Mouse (Mus musculus): ENCODE measurements around the gene Mlec. TPM values are rescaled to one million over a fixed set of nuclear protein-coding genes. Genes with fewer than 3 reads are reported as not detected.
"Not testable (repeated sequence)": the region's sequence is repeated elsewhere in the genome, so short reads cannot be mapped to it uniquely, and the experiment has no call there.

Mlec gene
- polyA plus RNA-seq, 1 experiment: 78.6 TPM

- Histone ChIP-seq H3K27ac (ENCODE audit: insufficient read depth, low read length) (no peak overlapping the region), H3K4me3 (ENCODE audit: insufficient read depth, low read length) (no peak overlapping the region; the same call in 1 of the 2 replicates), H3K4me1 (ENCODE audit: control insufficient read depth, insufficient read depth, low read length) (peaks cover 5% of the 10 kb centered on the region; the same call in 1 of the 2 replicates)
- TF ChIP-seq CTCF (IDR thresholded peaks at IDR 0.05; ENCODE audit: extremely low read depth, insufficient read depth, low read length) (no peak), POLR2A (IDR thresholded peaks at IDR 0.05; ENCODE audit: extremely low read depth, insufficient read depth, low read length) (no peak)
Measured at GRCm38 (mm10) chr5:115156401-115156800, 1.6 kb downstream of the Mlec start.

GRCm38 (mm10) chr5:115155831-115156230, 2.1 kb downstream of the Mlec start:
- peak overlapping the region; percentile 1; the same call in 1 of the 2 replicates for H3K4me3 ChIP-seq (ENCODE audit: insufficient read depth, low read length)
- no peak overlapping the region for H3K27ac ChIP-seq (ENCODE audit: insufficient read depth, low read length)
- peaks cover 5% of the 10 kb centered on the region; the same call in 1 of the 2 replicates for H3K4me1 ChIP-seq (ENCODE audit: control insufficient read depth, insufficient read depth, low read length)
- TF ChIP-seq CTCF (IDR thresholded peaks at IDR 0.05; ENCODE audit: extremely low read depth, insufficient read depth, low read length) (no peak), POLR2A (IDR thresholded peaks at IDR 0.05; ENCODE audit: extremely low read depth, insufficient read depth, low read length) (no peak)

- no peak for TF ChIP-seq CTCF (IDR thresholded peaks at IDR 0.05; ENCODE audit: extremely low read depth, insufficient read depth, low read length)
- no peak for TF ChIP-seq POLR2A (IDR thresholded peaks at IDR 0.05; ENCODE audit: extremely low read depth, insufficient read depth, low read length)
- H3K27ac ChIP-seq (ENCODE audit: insufficient read depth, low read length): no peak overlapping the region
- peaks cover 5% of the 10 kb centered on the region; the same call in 1 of the 2 replicates for H3K4me1 ChIP-seq (ENCODE audit: control insufficient read depth, insufficient read depth, low read length)
- H3K4me3 ChIP-seq (ENCODE audit: insufficient read depth, low read length): no peak overlapping the region
Measured at GRCm38 (mm10) chr5:115155156-115155631, 2.8 kb downstream of the Mlec start.

GRCm38 (mm10) chr5:115152132-115152956, 5.6 kb downstream of the Mlec start:
- TF ChIP-seq POLR2A (IDR thresholded peaks at IDR 0.05; ENCODE audit: extremely low read depth, insufficient read depth, low read length) (no peak), CTCF (IDR thresholded peaks at IDR 0.05; ENCODE audit: extremely low read depth, insufficient read depth, low read length) (no peak)
- Histone ChIP-seq H3K4me1 (ENCODE audit: control insufficient read depth, insufficient read depth, low read length) (peaks cover 5% of the 10 kb centered on the region; the same call in 1 of the 2 replicates), H3K4me3 (ENCODE audit: insufficient read depth, low read length) (no peak overlapping the region), H3K27ac (ENCODE audit: insufficient read depth, low read length) (no peak overlapping the region)

GRCm38 (mm10) chr5:115151457-115151856, 6.5 kb downstream of the Mlec start:
- no peak overlapping the region for H3K4me3 ChIP-seq (ENCODE audit: insufficient read depth, low read length)
- no peak overlapping the region for H3K27ac ChIP-seq (ENCODE audit: insufficient read depth, low read length)
- peaks cover 4% of the 10 kb centered on the region; the same call in 1 of the 2 replicates for H3K4me1 ChIP-seq (ENCODE audit: control insufficient read depth, insufficient read depth, low read length)
- TF ChIP-seq POLR2A (IDR thresholded peaks at IDR 0.05; ENCODE audit: extremely low read depth, insufficient read depth, low read length) (no peak), CTCF (IDR thresholded peaks at IDR 0.05; ENCODE audit: extremely low read depth, insufficient read depth, low read length) (no peak)

- Histone ChIP-seq H3K27ac (ENCODE audit: insufficient read depth, low read length) (no peak overlapping the region), H3K4me1 (ENCODE audit: control insufficient read depth, insufficient read depth, low read length) (peaks cover 4% of the 10 kb centered on the region; the same call in 1 of the 2 replicates), H3K4me3 (ENCODE audit: insufficient read depth, low read length) (no peak overlapping the region)
- TF ChIP-seq CTCF (IDR thresholded peaks at IDR 0.05; ENCODE audit: extremely low read depth, insufficient read depth, low read length): no peak
- no peak for TF ChIP-seq POLR2A (IDR thresholded peaks at IDR 0.05; ENCODE audit: extremely low read depth, insufficient read depth, low read length)
Measured at GRCm38 (mm10) chr5:115150991-115151390, 7.0 kb downstream of the Mlec start.

GRCm38 (mm10) chr5:115149675-115150459, 8.1 kb downstream of the Mlec start:
- no peak overlapping the region for H3K4me3 ChIP-seq (ENCODE audit: insufficient read depth, low read length)
- H3K4me1 ChIP-seq (ENCODE audit: control insufficient read depth, insufficient read depth, low read length): peaks cover 4% of the 10 kb centered on the region
- no peak for TF ChIP-seq POLR2A (IDR thresholded peaks at IDR 0.05; ENCODE audit: extremely low read depth, insufficient read depth, low read length)
- TF ChIP-seq CTCF (IDR thresholded peaks at IDR 0.05; ENCODE audit: extremely low read depth, insufficient read depth, low read length): no peak
- no peak overlapping the region for H3K27ac ChIP-seq (ENCODE audit: insufficient read depth, low read length)

- not testable (repeated sequence) for H3K4me3 ChIP-seq (ENCODE audit: insufficient read depth, low read length); H3K27ac ChIP-seq (ENCODE audit: insufficient read depth, low read length); H3K4me1 ChIP-seq (ENCODE audit: control insufficient read depth, insufficient read depth, low read length)
Measured at GRCm38 (mm10) chr5:115148872-115149271, 9.1 kb downstream of the Mlec start.

GRCm38 (mm10) chr5:115148378-115148777, 9.6 kb downstream of the Mlec start:
- Histone ChIP-seq H3K4me1 (ENCODE audit: control insufficient read depth, insufficient read depth, low read length) (peaks cover 10% of the 10 kb centered on the region), H3K27ac (ENCODE audit: insufficient read depth, low read length) (no peak overlapping the region), H3K4me3 (ENCODE audit: insufficient read depth, low read length) (no peak overlapping the region)
- TF ChIP-seq POLR2A (IDR thresholded peaks at IDR 0.05; ENCODE audit: extremely low read depth, insufficient read depth, low read length): no peak
- no peak for TF ChIP-seq CTCF (IDR thresholded peaks at IDR 0.05; ENCODE audit: extremely low read depth, insufficient read depth, low read length)
